21 mouse cellular contexts compared by ENCODE assay signal in genomic region chr14:116632181-116632580, GRCm38 (mm10).
DNase-seq lines count a peak whose midpoint lies in the region; ATAC-seq lines count a peak whose summit lies in the region.
"Had no signal": no experiment of that assay in that cellular context is flagged by ENCODE, and none has a peak within 500 bp of the region (broad histone marks: within the 10 kb centered on the region; RNA-seq: fewer than 3 reads in every experiment).

No protein-coding gene starts in this region.

- ATAC-seq in kidney, embryonic 14.5 days (ENCODE audit: low FRiP score, low TSS enrichment): no peak
- ATAC-seq: inflammation-experienced regulatory T-cells, adult 6 months; midbrain, embryonic 16.5 days had no signal

- no peaks in the 10 kb centered on the region for H3K4me1 ChIP-seq in kidney, embryonic 14.5 days (ENCODE audit: control insufficient read depth, insufficient read depth, low read length)
- H3K4me1 ChIP-seq: embryonic facial prominence, embryonic 12.5 days; forebrain, embryonic 10.5 days; neural tube, embryonic 12.5 days had no signal

- no peak overlapping the region for H3K4me2 ChIP-seq in kidney, embryonic 14.5 days (replicated peaks; ENCODE audit: low read depth, low read length)
- H3K4me2 ChIP-seq: embryonic facial prominence, embryonic 12.5 days; heart, embryonic 11.5 days; liver, embryonic 11.5 days; neural tube, embryonic 12.5 days had no signal

- DNase-seq in adrenal gland, adult (ENCODE audit: inconsistent age in 2 of 2, low spot score in 1 of 2): peak; percentile 29 to 30
- no peak for DNase-seq in adrenal gland, adult 2 months
- peak; percentile 9 for DNase-seq in left cerebral cortex, adult 11 months (ENCODE audit: low spot score)
- DNase-seq in left cerebral cortex, postnatal 4 days: no peak
- peak; percentile 3 to 48 for DNase-seq in left cerebral cortex, adult 9 months (ENCODE audit: low spot score in 2 of 2)
- DNase-seq in telencephalon, adult 2 months (ENCODE audit: low read depth, low spot score): peak; percentile 38
- no peak for DNase-seq in gastrocnemius, postnatal 14 days
- DNase-seq: cerebellum, postnatal 36 days; gastrocnemius, adult 2 months; heart, postnatal 36 days; lung, postnatal 36 days; thymus, postnatal 14 days had no signal

- H3K36me3 ChIP-seq in kidney, embryonic 14.5 days (ENCODE audit: control insufficient read depth, insufficient read depth, low read length): no peaks in the 10 kb centered on the region
- H3K36me3 ChIP-seq: embryonic facial prominence, embryonic 12.5 days; forebrain, embryonic 10.5 days; neural tube, embryonic 12.5 days had no signal

- no peak overlapping the region for H3K9ac ChIP-seq in kidney, embryonic 14.5 days (ENCODE audit: low read depth, low read length)
- H3K9ac ChIP-seq: embryonic facial prominence, embryonic 12.5 days; neural tube, embryonic 12.5 days had no signal

- WGBS in kidney, embryonic 14.5 days: 75% methylated on average over 2 of the region's 2 CpGs

- intact Hi-C loops in left cerebral cortex, postnatal 4 days (cut with DNase I): no loop called here
- intact Hi-C loops in gastrocnemius, postnatal 14 days (cut with DNase I; ENCODE audit: low total_unique reads): no loop called here

- no peaks in the 10 kb centered on the region for H3K27me3 ChIP-seq in kidney, embryonic 14.5 days (ENCODE audit: control insufficient read depth, insufficient read depth, low read length)
- H3K27me3 ChIP-seq: CH12.LX; embryonic facial prominence, embryonic 12.5 days; neural tube, embryonic 12.5 days had no signal

- H3K9me3 ChIP-seq in kidney, embryonic 14.5 days (ENCODE audit: control insufficient read depth, low read length): no peaks in the 10 kb centered on the region
- H3K9me3 ChIP-seq: embryonic facial prominence, embryonic 12.5 days; forebrain, embryonic 10.5 days; neural tube, embryonic 12.5 days had no signal

- H3K27ac ChIP-seq in kidney, embryonic 14.5 days (ENCODE audit: low read depth, low read length): no peak overlapping the region
- H3K27ac ChIP-seq: embryonic facial prominence, embryonic 12.5 days; forebrain, embryonic 10.5 days; gastrocnemius, adult 2 months; neural tube, embryonic 12.5 days had no signal

- H3K4me3 ChIP-seq in kidney, embryonic 14.5 days (ENCODE audit: low read length): no peak overlapping the region
- H3K4me3 ChIP-seq: embryonic facial prominence, embryonic 12.5 days; forebrain, embryonic 10.5 days; gastrocnemius, adult 2 months; neural tube, embryonic 12.5 days had no signal

Comparison
In these comparisons a context has a peak if more than half of its experiments do, and no peak if none do; other contexts are left out.
1. DNase-seq: peak in adrenal gland, adult (2 of 2), left cerebral cortex, adult 11 months (single experiment), left cerebral cortex, adult 9 months (2 of 2) and telencephalon, adult 2 months (single experiment); none in adrenal gland, adult 2 months (single experiment), left cerebral cortex, postnatal 4 days (single experiment) and gastrocnemius, postnatal 14 days (single experiment).